Comparison of ENCODE assay signal across 8 mouse cellular contexts in the genomic region with DNA sequence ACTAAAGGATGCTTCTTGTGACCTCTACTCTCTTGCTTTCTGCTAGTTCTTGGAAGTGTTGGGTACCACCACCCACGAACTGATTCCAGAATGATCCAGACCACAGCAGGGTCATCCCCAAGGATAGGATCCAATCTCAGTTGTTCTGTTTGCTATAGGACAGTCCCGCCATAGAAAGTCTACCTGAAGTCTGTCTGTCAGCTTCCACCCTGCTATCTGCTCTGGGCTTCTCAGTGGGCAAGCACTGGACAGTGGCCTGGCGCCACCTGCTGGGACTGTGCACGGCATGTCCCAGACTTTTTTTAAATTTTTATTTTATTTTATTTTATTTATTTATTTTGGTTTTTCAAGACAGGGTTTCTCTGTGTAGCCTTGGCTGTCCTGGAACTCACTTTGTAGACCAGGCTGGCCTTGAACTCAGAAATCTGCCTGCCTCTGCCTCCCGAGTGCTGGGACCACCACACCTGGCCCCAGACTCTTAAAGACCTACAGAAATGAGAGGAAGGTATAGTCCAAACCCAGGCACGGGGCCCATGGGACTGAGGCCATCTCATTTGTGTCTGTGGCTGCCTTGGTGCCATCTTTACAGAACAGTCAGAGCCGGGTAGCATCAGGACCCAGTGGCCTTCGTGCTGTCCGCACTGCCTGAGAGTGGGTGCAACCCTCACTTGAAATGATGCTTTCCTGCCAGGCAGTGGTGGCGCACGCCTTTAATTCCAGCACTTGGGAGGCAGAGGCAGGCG. TPM values are rescaled to one million over a fixed set of nuclear protein-coding genes. Genes with fewer than 3 reads are reported as not detected.
DNase-seq lines count a peak whose midpoint lies in the region; ATAC-seq and TF ChIP-seq lines count a peak whose summit lies in the region.

No protein-coding gene starts in this region.

- ATAC-seq in neural tube, embryonic 11.5 days (ENCODE audit: insufficient read depth, low FRiP score, low TSS enrichment), result no peak
- ATAC-seq in inflammation-experienced regulatory T-cells, adult 6 months, result no peak

- H3K9me3 ChIP-seq in neural tube, embryonic 11.5 days (ENCODE audit: control insufficient read depth, low read length), result no peaks in the 10 kb centered on the region

- WGBS in neural tube, embryonic 11.5 days, result 70% methylated on average over 12 of the region's 12 CpGs

- intact Hi-C loops in gastrocnemius, adult 2 months (cut with DNase I), result loop anchor here (1.0 to 10.0 kb wide), 5 partner anchors 87 to 305 kb away; no protein-coding TSS in a partner anchor

- H3K9ac ChIP-seq in neural tube, embryonic 11.5 days (ENCODE audit: low read length), result no peak overlapping the region

- no peak overlapping the region for H3K27ac ChIP-seq in gastrocnemius, adult 2 months
- no peak overlapping the region for H3K27ac ChIP-seq in neural tube, embryonic 11.5 days (ENCODE audit: low read depth, low read length)

- no peak overlapping the region for H3K4me2 ChIP-seq in neural tube, embryonic 11.5 days (ENCODE audit: low read depth)

- H3K4me3 ChIP-seq in gastrocnemius, adult 2 months, result no peak overlapping the region
- no peak overlapping the region for H3K4me3 ChIP-seq in neural tube, embryonic 11.5 days (ENCODE audit: low read depth, low read length)

- H3K36me3 ChIP-seq in neural tube, embryonic 11.5 days (ENCODE audit: control insufficient read depth, insufficient read depth, low read length), result no peaks in the 10 kb centered on the region

- H3K27me3 ChIP-seq in neural tube, embryonic 11.5 days (ENCODE audit: control insufficient read depth, insufficient read depth, low read length), result no peaks in the 10 kb centered on the region

- peak; percentile 82 for DNase-seq in gastrocnemius, adult 2 months
- no peak for DNase-seq in gastrocnemius, postnatal 25 days
- DNase-seq in urinary bladder, postnatal 25 days (ENCODE audit: low spot score), result peak; percentile 59
- DNase-seq in urinary bladder, adult 2 months (ENCODE audit: low spot score), result no peak
- DNase-seq in embryo, embryonic 11 days, result peak; percentile 71
- DNase-seq in layer of hippocampus, adult 9-11 months, result peak; percentile 59
- peak; percentile 51 for DNase-seq in neural tube, embryonic 11.5 days (ENCODE audit: low spot score)

- TF ChIP-seq CTCF in gastrocnemius, adult 2 months (IDR thresholded peaks at IDR 0.05), result peak; percentile 91

- H3K4me1 ChIP-seq in neural tube, embryonic 11.5 days (ENCODE audit: control insufficient read depth, insufficient read depth, low read length), result peaks cover 13% of the 10 kb centered on the region

RNA-seq across cellular contexts. Expression of gene Nacc2, which starts 19.0 kb away (rescaled TPM):
- 10 to 100 TPM; 18.9 to 32.6 TPM for total RNA-seq in gastrocnemius, adult 2 months (2021)
- total RNA-seq in gastrocnemius, postnatal 25 days (2021), result 10 to 100 TPM; 18.2 to 23.7 TPM
- polyA plus RNA-seq in urinary bladder, adult 2 months (2012; rRNA removed), result 43.2 and 60.5 TPM in 2 replicates
- polyA plus RNA-seq in neural tube, embryonic 11.5 days (2014; fragmentation: Nextera tagmentation; extraction: Ambion mirVana), result 8.2 and 9.8 TPM in 2 replicates
- polyA plus RNA-seq in inflammation-experienced regulatory T-cells, adult 6 months (2017; shearing (Covaris generic)), result under 1 TPM; 0.47 to 0.78 (median 0.57) TPM

Comparison
In these comparisons a context has a peak if more than half of its experiments do, and no peak if none do; other contexts are left out.
1. DNase-seq: peak in gastrocnemius, adult 2 months (single experiment), urinary bladder, postnatal 25 days (single experiment), embryo, embryonic 11 days (single experiment), layer of hippocampus, adult 9-11 months (single experiment) and neural tube, embryonic 11.5 days (single experiment); none in gastrocnemius, postnatal 25 days (single experiment) and urinary bladder, adult 2 months (single experiment).